Comparison of ENCODE assay signal across 10 mouse cellular contexts in genomic region chr11:59300185-59300584, GRCm38 (mm10). TPM values are rescaled to one million over a fixed set of nuclear protein-coding genes. Genes with fewer than 3 reads are reported as not detected.
A peak's percentile ranks its signal among the peaks of the same experiment; 100 is the strongest.
DNase-seq lines count a peak whose midpoint lies in the region.
"Had no signal": no experiment of that assay in that cellular context is flagged by ENCODE, and none has a peak within 500 bp of the region (broad histone marks: within the 10 kb centered on the region; RNA-seq: fewer than 3 reads in every experiment).

No protein-coding gene starts in this region.

- peak; percentile 48 for DNase-seq in gastrocnemius, postnatal 10 days
- DNase-seq in gastrocnemius, adult 8-10 months (ENCODE audit: low spot score in 2 of 2): no peak
- peak; percentile 38 for DNase-seq in ovary, postnatal 14 days (ENCODE audit: low spot score)
- DNase-seq in ovary, adult 18-20 months (ENCODE audit: low spot score): no peak
- peak; percentile 61 for DNase-seq in brain, adult 2 months (ENCODE audit: low read depth, low spot score)
- peak; percentile 32 for DNase-seq in thymus, postnatal 25 days
- DNase-seq in ovary, postnatal 10 days (ENCODE audit: low spot score): no peak
- DNase-seq in spleen, adult 18-20 months: no peak
- DNase-seq: left cerebral cortex, postnatal 4 days had no signal

RNA-seq across cellular contexts. Expression of gene Wnt9a, which starts 6.5 kb away (rescaled TPM):
- 10 to 100 TPM; 11.1 to 11.8 TPM for total RNA-seq in gastrocnemius, postnatal 10 days (2021)
- total RNA-seq in gastrocnemius, adult 8-10 months (2022): 10 to 100 TPM in 1 of 4 experiments, 1 to 10 TPM in 3; 8.9 to 13.2 (median 9.5) TPM

RNA-seq across cellular contexts. Expression of gene Wnt3a, which starts 9.6 kb away (rescaled TPM):
- not detected for total RNA-seq in gastrocnemius, postnatal 10 days (2021)
- total RNA-seq in gastrocnemius, adult 8-10 months (2022): not detected
- total RNA-seq: heart, adult 18-20 months; left cerebral cortex, postnatal 4 days had no signal

Comparison
In these comparisons a context has a peak if more than half of its experiments do, and no peak if none do; other contexts are left out.
1. DNase-seq: peak in gastrocnemius, postnatal 10 days (single experiment), ovary, postnatal 14 days (single experiment), brain, adult 2 months (single experiment) and thymus, postnatal 25 days (single experiment); none in gastrocnemius, adult 8-10 months (0 of 2), ovary, adult 18-20 months (single experiment), ovary, postnatal 10 days (single experiment) and spleen, adult 18-20 months (0 of 2).